Mouse (Mus musculus) induced T-regulatory cell, adult 2 months (primary cell): ENCODE measurements around the gene Ccdc85c.

Source experiments
- DNase-seq: peaks from one replicate; pipeline ENCODE4 v3.0.0-alpha.2; 2012; ENCODE audit warnings: low read depth

Ccdc85c gene

DNA sequence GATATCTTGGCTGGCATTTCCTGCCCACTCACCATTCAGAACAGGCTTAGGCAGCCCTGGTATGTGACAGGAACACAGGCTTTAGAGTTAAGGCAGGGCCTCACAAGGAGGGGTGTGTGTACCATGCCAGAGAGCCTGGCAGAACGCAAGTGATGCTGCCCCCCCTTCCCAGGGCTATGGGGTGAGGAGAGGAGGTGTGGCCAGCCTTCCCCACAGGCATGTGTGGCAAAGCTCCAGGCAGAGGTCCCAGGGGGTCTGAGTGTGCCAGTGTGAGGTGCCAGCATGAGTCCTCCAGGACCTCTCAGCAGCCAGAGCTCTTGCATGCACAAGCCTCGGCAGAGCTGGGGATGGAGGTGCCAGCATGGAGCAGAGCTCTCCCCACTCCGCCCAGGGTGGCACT, 19.4 kb upstream of the Ccdc85c start:
- DNase-seq = no peak

DNA sequence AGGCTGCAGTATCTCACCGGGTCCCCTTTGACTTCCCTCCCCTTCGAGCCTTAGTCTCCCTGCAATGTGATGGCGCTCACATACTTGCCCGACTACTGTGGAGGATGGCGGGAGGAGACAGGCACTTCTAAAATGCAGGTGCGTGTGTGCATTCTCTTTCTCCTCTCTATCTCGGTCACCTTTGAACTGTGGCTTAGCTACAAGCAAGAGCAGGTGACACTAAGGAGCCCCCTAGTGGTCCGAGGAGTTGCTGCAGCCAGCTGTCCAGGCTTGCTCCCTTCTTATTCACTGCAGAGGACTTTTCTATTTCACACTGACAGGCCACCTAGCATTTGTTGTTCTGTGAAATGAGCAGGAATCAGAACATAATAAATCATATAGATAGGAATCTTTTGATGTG, 17.7 kb upstream of the Ccdc85c start:
- DNase-seq = peak; percentile 73

DNA sequence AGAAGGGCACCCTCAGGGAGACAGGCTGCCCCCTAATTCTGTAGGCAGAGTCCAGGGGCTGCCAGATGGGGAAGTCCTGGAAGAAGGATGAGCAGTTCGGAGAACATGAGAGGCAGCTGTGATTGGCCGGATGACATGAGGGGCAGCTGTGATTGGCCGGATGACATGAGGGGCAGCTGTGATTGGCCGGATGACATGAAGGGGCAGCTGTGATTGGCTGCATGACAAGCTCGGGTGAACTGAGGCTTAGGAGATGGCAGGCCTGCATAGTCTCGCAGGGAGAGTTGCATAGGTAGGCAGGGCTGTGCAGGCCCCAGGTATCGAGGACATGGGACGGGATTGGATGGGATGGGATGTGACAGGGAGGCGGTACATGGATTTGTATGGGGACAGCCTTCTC, 17.2 kb upstream of the Ccdc85c start:
- peak; percentile 12 for DNase-seq

DNA sequence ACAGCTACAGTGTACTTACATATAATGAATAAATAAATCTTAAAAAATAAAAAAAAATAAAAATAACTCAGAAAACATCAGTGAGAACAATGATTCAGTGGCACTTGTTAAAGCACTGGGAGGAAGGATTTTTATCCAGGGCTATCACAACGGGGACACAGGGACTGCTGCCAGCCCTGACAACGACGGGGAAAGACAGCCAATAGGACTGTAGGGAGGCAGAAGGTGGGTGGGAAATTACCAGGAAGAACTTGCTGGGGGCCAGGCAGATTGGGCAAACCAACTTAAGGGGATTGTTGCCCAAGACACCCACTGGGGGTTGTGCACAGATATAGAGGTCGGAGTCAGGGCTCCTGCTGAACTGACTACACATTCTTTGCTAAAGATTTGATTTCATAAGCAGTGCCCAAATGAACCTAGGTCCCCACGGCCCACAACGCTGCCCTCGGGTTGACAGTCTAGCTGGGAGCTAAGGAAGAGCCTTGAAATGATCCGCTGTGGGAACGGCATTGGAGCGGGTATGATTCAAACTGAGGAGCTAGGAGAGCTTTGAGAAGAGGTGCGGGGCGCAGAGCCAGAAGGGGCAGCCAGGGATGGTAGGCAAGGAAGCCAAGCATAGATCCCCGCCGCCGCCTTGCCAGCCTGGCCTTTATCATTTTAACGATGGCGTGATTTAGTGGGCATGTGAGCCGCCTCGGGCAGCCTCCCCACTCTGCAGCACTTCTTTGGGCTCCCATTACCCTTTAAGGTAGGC, 13.1 kb upstream of the Ccdc85c start:
- DNase-seq = no peak

DNA sequence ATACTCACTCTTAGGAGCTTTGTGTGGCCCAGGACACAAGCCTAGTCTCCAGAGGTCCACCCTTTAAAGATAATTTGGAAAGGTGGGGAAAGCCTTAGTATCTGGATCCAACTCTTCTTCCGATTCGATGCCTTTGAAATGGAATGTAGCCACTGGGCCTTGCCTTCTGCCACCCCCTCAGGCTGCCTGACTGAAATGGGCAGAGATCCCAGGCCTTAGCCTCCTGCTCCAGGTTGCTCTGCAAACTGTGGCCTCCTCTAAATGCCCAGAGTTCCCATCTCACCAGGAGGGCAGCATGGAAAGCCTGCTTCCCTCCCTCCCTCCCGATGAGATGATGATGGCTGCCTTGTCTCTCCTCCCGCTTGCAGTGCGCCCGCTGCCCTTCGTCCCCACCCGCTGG, 11.8 kb upstream of the Ccdc85c start:
- DNase-seq = no peak

DNA sequence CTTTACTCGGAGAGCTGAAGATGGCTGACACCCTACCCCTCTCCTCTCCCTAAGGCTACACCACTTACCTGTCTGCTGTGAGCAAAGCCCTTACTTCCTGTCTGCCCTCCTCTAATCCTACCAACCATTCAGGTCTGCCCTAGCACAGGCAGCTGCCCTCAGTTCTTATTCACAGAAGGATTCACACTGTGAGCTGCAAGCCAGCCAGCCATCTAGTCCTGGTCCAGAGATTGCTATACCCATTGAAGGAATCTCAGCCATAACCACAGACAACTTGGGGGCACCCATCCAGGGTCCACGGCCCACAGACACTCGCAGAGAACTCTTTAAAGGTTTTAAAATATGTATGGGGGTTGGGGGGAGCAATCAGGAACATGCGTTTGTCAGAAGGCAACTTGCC, 11.2 kb upstream of the Ccdc85c start:
- no peak for DNase-seq

DNA sequence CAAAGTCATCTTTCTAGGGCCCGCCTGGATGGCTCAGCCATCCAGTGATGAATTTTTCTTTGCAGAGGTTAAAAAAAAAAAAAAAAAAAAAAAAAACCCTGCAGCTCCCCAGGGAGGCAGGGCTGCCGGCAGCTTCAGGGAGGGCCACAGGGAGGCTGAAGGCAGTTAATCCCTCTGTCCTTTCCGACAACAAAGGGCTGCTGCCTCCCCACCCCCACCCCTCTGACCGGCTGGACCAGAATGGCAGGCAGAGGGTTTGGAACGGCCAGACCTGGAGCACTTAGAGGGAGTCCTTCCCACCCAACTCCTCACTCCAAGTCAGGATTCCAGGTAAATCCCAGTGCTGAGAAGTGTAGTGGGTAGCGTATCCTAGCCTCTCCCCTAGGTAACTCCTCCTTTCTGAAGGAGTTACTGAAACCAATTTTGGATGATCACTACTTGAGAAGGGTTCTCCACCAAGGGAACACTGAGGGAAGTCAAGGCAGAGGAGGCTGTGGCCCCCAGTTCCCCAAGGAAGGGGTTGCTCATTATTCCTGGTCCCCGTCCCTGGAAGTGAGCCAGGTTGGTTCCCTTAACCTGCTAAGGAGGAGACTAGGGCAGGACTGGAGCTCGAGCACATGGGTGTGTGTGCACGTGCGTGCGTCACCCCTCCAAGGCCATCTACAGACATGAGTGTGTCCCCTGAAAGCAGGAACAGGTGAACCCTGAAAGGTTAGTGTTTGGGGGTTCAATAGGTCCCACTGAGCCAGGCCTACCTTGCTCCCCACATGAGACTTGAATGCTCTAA, 10.2 kb upstream of the Ccdc85c start:
- no peak for DNase-seq

DNA sequence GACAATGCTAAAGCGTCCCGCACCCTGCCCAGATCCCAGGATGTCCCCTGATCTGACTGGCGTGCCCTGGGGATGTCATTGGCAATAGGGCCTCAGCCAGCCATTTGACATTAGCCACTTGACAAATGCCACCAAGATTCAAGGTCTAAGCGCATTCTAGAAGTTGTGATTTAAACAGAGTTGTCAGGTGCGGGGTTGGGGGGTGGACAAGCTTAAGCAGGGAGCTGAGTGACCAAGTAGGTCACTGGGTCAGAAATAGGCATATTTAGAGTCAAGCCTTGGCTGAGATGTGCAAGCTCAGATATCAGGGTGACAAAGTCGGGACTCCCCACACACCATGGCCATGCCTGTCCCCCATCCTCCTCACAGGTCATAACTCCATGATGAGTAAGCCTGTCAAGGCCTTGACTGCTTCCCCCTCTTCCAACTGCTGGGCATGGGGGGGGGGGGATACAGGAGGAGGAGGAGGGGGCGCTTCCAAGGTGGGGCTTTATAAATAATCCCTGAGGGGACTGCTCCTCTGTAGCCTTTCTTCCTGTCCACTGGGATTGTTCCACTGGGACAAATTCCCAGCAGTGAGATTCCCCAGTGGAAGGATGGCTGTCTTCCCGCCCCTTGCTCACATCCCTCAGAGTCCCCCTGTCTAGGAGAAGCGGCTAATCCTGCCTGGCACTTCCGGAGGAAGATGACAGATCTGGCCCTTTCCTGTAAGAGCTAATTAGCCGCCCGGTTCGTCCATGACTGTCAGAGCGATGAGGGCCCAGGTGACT, 9.4 kb upstream of the Ccdc85c start:
- DNase-seq = no peak

DNA sequence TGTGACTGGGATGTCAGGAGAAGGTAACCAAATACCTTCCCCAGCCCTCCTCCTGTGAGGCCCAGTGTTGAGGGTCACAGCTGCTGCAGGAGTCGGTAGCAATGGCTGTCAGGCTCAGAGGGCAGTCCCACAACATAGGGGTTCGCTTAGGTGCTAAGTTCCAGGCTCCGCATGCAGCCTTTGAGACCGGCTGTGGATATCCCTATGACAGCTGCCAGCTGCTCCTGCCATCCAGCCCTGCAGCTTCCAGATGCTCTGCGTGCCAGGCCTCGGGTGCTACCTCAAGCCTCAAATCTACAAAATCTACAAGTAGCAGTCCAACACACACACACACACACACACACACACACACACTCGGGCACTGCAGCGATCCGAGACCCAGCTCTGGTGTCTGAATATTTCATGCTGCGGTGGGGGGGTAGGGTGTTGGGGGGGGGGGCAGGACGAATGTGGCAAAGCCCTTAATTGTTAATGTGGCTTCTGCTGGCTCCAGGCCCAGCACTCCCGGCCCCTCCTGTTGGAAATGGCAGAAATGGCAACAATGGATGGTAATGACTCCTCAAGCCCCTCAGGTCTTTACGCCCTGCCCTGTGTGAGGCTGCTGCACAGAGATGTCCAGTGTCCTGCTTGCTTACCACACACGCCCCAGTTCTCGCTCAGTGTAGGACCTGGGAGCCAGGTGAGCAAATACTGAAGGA, 3.1 kb upstream of the Ccdc85c start:
- no peak for DNase-seq

DNA sequence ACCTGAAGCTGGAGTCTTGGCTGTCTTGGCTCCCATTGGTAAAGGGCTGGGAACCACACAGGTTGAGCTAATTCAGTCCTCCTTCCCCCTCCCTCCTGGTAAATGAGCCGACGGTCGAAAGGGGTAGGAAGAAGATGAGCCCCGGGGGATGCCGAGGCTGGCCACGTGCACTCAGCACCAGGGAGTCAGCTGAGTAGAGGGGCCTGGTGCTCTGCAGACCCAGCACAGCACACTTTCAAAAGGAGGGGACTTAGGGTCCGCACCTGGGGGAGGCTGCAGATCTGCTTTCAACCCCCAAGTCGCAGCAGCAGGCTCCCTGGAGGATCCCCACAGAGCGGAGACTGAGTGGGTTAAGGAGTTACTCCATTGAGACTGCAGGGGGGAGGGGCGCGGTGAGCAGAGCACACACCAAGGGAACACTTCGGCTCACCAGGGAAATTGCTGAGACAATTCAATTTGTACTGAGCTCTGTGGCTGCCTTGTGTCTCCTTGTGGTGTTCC, 2.2 kb upstream of the Ccdc85c start:
- DNase-seq = peak; percentile 14

DNA sequence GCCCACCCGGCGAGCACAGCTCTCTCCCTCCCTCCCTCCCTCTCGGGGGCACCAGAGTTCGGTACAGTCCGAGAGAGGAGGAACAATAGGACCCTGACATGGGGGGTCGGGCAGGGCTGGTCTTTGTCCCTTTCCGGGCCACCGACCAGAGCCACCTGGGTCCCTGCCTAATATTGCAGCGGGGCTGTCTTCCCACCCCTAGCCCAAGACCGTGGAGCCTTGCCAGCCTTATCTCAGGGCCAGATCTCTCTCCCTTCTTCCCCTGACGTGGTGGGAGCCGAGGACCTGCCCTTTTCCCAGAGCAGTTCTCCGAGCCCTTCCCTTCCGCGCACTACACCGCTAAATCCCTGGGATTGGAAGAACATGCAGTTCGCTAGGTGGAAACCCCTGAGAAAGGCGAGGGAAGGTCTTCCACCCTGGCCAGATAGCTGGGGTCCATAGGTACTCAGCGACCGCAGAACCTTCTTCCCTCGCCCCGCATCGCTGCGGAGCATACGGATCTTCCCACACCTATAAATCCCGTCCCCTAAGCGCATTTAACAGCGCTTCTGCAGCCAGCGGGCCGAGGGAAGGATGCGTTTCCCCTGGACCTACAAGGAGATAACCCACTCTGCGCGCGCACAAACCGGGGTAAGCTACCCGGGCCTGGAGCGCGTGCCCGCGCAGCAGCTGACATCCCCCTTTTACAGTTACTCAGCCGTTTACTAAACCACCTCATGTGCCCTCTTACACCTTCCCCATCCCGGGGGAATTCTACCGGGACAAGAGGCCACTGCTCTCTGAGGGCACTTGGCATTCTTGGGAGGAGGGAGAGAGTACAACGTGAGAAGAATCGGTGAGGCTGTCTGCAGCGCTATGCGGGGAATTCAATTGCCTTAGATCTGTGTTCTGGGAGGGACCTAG, 946 bp upstream of the Ccdc85c start:
- peak; percentile 54 for DNase-seq

DNA sequence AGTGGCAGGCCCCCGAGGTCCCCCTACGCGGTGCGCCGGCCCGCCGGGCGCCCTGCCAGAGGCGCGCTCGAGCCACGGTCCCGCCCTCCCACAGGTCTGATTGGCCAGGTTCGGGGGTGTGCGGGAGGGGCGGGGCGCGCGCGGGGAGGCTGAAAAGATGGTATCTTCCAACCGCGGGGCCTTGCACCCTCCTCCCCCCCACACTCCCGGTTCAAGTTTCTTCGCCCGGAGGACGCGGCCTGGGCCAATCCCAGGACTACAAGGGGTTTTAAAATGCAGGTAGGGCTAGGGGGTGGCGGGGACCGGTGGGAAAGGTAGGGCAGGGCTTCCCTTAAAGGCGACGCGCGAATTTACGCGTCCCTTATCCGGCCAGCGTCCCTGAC, 274 bp upstream of the Ccdc85c start:
- peak; percentile 95 for DNase-seq

DNA sequence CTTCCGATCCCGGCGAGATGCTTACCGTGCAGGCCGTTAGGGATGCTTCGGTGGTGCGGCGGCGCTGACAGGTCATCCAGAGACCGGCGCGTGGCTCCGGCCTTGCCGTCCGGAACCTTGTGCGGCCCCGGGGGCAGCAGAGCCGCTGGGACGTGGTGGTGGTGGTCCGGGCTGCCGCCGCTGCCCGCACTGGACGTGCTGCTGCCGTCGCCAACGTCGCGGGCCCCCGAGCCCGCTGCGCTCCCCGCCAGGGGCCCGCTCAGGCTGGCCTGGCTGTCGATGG, 971 bp downstream of the Ccdc85c start:
- no peak for DNase-seq

DNA sequence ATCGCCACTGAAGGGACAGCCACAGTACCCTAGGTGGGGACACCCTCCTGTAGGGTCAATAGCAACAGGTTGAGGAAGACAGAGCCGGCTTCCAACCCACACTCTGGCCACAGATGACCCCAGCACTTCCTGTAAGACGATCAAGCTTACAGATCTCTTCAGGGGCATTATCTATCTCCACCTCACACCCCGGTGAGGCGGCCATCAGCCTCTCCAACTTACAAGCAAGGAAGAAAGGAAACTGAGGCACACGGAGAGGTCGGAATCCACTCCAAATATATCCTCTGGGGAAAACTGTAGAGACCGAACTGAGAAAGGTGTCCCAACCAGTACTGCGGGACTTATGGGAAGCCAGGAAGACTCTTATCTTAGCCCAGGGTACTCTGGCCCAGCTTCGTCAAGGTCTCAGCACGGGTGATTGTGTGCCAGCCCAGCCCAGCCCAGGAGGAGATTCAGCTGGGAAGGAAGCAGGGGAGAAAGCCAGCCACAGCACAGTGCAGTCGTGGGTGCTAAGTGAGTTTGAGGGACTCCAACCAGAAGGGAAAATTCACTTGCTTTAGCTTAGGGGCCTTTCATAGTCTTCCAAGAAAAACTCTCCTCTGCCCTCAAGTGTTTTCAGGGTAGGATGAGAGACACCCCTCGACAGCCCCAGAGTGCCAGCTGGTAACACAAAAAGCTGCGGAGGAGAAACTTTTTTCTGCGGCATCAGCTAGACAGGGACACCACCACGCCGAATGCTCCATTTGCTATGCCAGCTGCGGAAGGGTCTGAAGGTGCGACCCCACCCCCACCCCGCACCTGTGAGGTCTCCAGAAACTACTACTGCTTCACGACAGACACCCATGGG, 1.5 kb downstream of the Ccdc85c start:
- peak; percentile 29 for DNase-seq

DNA sequence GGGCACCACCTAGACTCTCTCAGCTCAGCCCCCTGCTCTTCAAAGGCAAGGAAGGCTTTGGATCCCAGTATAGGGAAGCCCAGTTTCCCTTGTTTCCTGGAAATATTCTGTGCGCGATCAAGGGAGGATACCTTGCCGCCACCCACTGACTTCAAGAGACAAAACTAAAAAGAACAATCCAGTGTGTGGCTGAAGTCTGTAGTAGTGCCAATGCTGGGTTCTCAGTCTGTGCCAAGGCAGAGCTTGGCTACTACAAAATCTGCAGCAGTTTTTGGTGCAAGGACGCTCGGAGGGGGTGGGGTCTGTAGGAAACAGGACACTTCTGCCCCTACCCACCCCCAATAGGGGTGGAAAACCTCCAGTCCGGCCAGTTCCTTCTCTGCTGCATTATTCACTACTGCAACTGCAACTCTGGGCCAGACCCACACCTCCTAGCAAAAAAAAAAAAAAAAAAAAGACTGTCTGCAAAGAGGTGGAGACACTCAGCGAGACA, 3.0 kb downstream of the Ccdc85c start:
- DNase-seq = no peak

DNA sequence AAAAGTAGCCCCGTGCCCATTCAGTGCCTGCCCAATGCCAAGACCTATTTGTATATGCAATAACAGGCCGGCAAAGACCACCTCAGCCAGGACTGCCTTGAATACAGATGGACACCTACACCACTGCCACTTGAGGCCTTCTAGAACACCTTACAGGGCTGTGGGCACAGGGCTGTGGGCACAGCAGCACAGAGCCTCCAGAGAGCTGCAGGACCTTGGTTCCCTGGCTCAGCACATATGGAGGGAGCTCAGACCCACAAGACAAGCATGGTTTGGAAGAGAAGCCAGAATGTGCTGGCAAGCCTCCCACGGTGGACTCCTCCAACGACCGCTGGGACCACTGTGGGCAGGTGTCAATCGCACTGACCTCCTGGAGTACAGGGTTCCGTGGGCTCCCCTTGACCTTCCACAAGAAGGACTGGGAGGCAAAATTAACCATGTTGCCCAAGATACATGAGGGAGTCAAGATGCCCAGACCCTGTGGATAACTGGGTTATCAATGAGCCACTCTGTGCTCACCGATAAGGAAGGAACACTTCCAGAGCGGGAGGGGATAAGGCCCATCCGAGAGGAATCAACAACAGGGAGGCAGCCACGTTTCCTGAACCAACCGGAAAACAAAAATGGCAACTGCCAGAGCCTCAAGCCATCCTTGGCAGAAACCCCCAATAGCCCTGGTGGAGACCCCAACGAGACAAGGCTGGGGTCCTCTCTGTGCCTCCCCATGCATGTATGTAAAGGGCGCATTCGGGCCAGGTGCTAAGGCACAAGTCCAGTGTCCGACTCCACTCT, 3.7 kb downstream of the Ccdc85c start:
- no peak for DNase-seq

DNA sequence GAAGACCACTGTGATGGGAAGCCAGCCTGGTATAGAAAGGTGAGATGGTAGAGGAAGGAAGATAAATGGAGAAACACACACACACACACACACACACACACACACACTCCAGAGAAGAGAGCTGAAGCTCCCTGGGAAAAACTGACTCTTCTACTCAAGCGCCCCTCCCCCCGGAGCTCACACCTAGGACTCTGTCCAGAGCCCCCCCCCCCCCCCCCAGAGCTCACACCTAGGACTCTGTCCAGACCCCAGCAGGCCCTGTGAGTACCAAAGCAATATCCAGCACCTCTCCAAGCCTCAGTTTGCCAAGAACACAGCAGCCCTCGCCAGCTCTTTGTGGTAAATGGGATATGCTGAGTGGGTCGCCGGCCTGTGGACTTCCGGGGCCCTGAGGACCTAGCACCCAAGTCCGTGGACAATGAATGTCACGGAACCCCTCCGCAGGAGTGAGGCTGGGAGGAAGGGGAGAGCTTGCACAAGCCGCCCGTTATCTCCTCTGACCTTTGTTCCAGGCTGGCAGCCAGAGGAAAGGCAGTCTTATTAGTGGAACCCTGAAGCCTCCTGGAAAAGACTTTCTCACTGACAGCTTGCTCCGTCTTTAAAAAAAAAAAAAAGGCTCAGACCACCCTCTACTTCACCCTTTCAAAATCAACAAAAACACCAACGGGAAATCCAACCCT, 4.8 kb downstream of the Ccdc85c start:
- DNase-seq = no peak

DNA sequence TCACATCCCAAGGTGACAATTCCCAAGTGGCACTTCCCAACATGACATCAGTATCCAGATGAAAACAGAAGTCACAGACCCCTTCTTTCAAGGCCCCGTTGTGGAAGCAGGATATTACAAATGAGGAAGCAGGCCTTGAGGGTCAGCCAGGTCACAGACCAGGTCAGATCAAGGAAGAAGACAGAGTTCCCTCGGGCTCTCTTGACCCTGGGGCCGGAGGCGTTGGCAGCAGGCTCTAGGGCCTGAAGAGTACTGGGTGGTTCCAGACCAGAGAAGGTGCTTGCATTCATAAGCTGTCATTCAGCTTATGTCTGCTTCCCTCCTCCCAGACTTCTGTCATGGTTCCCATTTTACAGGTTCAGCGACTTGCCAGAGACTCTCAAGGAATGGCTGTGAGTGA, 5.5 kb downstream of the Ccdc85c start:
- DNase-seq = no peak

DNA sequence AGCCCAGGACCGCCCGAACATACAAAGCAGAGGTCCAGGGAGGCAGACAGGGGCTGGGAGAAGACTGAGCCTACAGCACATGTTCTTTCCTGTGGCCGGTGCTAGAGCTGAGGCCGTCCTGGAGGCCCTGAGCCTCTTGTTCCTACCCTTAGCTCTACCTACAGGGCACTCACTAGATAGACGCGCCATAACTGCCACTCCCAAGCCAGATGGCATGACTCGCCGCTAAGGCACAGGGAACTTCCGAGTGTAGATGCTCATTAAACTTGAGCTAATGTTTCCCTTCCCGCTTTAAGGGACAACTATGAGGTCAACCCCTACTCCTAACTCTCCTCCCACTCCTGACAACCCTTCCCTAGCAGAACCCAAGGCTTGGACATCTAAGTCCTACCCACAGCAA, 6.3 kb downstream of the Ccdc85c start:
- DNase-seq = no peak
